Mouse (Mus musculus): ENCODE measurements around the gene Gipr.

The Gipr gene

GRCm38 (mm10) chr7:19165656-19166423 is at the start of gene Gipr:
Gipr (minus strand) TSS chr7:19166127.
- no peak for DNase-seq (ENCODE audit: extremely low spot score)

DNA sequence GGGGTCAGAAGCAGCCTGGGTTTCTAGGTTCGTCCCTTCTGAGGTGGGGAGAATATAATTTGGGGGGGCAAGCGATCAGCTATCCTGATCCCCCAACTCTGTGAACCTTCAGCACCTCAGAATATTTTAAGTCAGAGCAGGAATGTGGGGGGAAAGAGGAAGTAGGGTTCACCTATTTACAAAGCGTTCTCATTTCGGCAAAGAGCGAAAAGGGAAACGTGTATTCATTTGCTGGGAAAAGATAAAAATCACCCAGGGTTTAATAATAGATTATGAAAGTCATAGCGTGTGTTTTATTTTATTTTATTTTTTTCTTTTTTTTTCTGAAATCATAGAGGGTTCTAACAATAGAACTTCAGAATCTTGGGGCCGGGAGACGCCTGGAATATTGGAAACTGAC is 49.0 kb upstream of the Gipr start:
- DNase-seq (ENCODE audit: extremely low spot score) = no peak

- DNase-seq (ENCODE audit: extremely low spot score) = no peak
Observed at GRCm38 (mm10) chr7:19214369-19214768, 48.4 kb upstream of the Gipr start.

GRCm38 (mm10) chr7:19213385-19213784 is 47.5 kb upstream of the Gipr start:
- no peak for DNase-seq (ENCODE audit: extremely low spot score)

- peak; percentile 60 for DNase-seq (ENCODE audit: extremely low spot score)
Observed at GRCm38 (mm10) chr7:19211996-19212755, 46.2 kb upstream of the Gipr start, which contains the start of gene Gpr4. Gpr4 (plus strand) TSS chr7:19212538.

- no peak for DNase-seq (ENCODE audit: extremely low spot score)
Observed at GRCm38 (mm10) chr7:19211041-19211675, 45.2 kb upstream of the Gipr start.

DNA sequence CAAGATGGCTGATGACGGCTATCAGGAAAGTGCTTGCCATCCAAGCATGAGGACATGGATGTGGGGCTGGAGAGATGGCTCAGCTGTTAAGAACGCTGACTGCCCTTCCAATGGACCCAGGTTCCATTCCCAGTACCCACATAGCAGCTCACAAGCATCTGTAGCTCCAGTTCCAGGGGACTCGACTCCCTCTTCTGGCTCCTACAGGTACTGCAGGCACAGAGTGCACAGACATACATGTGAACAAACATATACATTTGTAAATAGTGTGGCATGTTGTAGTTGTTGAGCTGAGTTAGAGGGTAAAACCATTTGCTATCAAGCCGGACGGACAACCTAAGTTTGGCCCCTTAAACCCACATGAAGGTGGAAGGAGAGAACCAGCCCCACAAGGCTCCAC is 44.1 kb upstream of the Gipr start:
- no peak for DNase-seq (ENCODE audit: extremely low spot score)

DNA sequence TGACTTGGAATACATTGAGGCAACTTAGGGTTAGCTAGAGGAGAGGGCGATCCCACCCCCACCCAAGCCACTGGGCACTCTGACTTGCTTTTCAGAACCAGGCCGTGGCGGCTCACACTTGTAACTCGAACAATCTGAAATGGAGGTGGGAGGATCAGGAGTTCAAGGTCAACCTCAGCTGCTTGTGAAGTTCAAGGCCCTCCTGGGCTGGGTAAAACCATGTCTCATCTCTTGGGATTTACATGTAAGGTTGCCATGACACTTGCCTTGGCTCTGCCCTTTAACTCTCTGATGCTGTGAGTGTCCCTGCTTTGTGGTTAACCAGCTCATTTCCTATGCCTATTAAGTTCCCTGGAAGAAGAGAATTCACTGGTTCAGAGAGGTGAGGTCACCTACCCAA is 43.6 kb upstream of the Gipr start:
- DNase-seq (ENCODE audit: extremely low spot score) = no peak

DNA sequence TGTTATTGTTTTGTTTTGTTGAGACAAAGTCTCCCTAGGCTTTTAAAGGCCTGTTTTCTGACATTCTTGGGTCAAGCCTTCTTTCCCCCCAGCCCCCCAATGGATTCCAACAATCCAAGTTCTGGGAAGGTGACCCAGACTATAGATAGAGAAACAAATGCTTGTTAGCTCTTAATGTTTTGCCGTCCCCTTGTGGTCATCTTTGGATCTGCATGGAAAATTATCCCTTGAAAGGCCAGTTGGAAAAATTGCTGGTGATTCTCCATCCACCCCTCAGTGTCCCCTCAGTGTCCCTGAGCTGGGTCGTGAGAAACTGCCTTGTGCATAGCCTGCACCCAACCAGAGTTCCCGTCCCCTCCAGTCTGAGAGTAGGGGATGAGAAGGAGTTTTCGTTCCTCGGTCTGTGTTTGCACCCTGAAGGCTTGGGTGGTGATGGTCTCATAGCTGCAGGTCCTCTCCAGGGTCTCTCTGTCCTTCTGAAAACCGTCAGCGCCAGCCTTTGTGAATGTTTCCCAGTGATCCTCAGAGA is 43.1 kb upstream of the Gipr start:
- DNase-seq (ENCODE audit: extremely low spot score) = peak; percentile 36

GRCm38 (mm10) chr7:19208201-19208910 is 42.4 kb upstream of the Gipr start:
- DNase-seq (ENCODE audit: extremely low spot score) = no peak

GRCm38 (mm10) chr7:19202065-19202850 is 36.3 kb upstream of the Gipr start:
- no peak for DNase-seq (ENCODE audit: extremely low spot score)

- DNase-seq (ENCODE audit: extremely low spot score) = no peak
Observed at GRCm38 (mm10) chr7:19201660-19202059, 35.7 kb upstream of the Gipr start.

GRCm38 (mm10) chr7:19197985-19198384 is 32.1 kb upstream of the Gipr start:
- DNase-seq (ENCODE audit: extremely low spot score) = no peak

GRCm38 (mm10) chr7:19196676-19197075 is 30.7 kb upstream of the Gipr start:
- DNase-seq (ENCODE audit: extremely low spot score) = no peak

- DNase-seq (ENCODE audit: extremely low spot score) = no peak
Observed at GRCm38 (mm10) chr7:19194676-19195075, 28.7 kb upstream of the Gipr start.

- no peak for DNase-seq (ENCODE audit: extremely low spot score)
Observed at GRCm38 (mm10) chr7:19184758-19185157, 18.8 kb upstream of the Gipr start.

GRCm38 (mm10) chr7:19184250-19184649 is 18.3 kb upstream of the Gipr start:
- no peak for DNase-seq (ENCODE audit: extremely low spot score)

DNA sequence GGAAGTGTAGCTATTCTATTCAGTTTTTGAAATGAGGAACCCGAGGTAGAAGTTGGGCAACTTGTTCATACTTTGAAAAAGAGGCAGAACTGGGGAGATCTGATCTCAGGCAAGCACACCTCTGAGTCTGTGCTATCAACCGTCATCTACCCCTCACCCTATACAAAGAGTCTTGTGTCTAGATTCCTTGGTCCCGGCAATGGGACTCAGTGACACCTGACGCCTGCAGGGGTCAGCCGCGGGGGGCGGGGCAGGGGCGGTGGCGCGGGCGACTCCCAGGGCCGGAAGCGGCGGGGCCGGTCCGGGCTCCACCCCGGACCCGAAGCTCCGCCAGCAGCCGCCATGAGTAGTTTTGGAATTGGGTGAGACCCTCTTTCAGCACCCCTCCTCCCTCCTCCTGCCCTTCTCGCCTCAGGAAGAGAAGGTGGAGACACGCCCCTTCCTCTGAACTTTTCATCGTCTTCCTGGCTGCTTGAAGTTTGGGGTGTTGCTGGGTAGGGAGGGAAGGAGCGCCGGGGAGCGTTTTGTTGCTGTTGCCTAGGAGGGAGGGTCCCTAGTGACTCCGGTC is 15.0 kb upstream of the Gipr start:
- DNase-seq (ENCODE audit: extremely low spot score) = peak; percentile 79

- no peak for DNase-seq (ENCODE audit: extremely low spot score)
Observed at GRCm38 (mm10) chr7:19179936-19180335, 14.0 kb upstream of the Gipr start.

DNA sequence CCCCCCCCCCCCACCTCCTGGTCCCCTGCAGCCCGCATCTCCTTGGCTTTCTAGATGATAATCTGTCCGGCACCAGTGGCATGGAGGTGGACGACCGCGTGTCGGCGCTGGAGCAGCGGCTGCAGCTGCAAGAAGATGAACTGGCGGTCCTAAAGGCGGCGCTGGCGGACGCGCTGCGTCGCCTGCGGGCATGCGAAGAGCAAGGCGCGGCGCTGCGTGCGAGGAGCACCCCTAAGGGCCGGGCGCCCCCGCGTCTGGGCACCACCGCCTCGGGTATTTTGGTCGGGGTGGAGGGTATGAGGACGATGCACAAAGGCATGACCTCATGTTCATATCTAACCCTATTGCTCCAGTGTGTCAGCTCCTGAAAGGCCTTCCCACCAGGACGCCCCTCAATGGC is 13.2 kb upstream of the Gipr start:
- DNase-seq (ENCODE audit: extremely low spot score) = peak; percentile 66

Data from embryo, embryonic 9.5 days (tissue).